Mouse (Mus musculus) right cerebral cortex, postnatal 4 days (tissue): Measurements from ENCODE around the gene Tmpo.
"Not testable (repeated sequence)": the region's sequence is repeated elsewhere in the genome, so short reads cannot be mapped to it uniquely, and the experiment has no call there.

Experiments used
- DNase-seq: peaks from one replicate; pipeline ENCODE4 v3.0.0-alpha.2; 2022

The Tmpo gene

GRCm38 (mm10) chr10:91184893-91185292, 3.8 kb upstream of the Tmpo start:
- not testable (repeated sequence) for DNase-seq

DNA sequence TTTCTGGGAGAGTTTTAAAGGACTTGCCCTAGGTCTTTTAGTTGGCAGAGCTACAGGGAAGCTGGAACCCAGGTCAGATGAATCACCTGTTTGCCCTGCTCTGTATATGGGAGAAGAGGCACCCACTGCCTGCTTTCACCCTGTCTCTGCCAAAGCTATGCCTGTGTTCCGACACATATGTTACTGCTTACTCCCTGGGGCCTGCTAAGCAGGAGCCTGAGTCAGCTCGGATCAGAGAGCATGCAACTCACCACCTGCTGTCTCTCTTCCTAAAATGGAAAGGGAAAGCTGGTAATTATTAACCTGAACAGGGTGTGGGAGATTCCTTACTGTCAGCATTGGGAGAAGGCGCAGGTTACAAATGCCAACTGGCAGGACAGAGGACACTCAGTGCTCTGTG, 2.2 kb upstream of the Tmpo start:
- DNase-seq: no peak

DNA sequence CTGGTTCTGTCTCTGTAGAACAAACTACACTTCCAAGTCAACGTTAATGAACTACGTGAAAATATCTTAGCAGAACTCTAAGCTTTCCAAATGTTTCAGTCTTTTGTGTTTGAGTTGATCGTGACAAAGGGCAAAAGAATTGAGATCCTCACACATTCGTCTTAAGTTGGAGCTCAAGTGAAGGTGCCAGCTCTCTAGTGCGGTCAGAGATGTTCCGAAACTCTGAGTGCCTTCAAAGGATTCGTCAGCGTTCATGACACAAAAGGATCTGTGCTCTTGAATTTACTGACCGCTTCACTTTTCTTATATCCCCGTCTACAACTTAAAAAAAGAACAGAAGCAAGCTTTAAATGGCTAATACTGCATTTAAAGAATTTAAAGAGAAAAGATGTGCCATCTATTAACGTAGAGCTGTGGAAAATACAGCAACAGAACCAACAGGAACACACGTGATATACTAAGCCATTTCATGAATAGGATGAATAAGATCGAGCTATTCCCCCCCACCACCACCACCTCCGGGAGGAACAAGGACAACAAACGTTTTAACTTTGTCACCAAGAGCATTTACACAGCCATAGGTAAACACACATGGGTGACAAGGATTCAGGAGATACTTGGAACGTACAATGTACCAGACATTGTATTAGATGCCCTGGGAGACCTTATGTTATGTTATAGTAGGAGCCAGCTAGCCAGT, 1.3 kb upstream of the Tmpo start:
- no peak for DNase-seq

DNA sequence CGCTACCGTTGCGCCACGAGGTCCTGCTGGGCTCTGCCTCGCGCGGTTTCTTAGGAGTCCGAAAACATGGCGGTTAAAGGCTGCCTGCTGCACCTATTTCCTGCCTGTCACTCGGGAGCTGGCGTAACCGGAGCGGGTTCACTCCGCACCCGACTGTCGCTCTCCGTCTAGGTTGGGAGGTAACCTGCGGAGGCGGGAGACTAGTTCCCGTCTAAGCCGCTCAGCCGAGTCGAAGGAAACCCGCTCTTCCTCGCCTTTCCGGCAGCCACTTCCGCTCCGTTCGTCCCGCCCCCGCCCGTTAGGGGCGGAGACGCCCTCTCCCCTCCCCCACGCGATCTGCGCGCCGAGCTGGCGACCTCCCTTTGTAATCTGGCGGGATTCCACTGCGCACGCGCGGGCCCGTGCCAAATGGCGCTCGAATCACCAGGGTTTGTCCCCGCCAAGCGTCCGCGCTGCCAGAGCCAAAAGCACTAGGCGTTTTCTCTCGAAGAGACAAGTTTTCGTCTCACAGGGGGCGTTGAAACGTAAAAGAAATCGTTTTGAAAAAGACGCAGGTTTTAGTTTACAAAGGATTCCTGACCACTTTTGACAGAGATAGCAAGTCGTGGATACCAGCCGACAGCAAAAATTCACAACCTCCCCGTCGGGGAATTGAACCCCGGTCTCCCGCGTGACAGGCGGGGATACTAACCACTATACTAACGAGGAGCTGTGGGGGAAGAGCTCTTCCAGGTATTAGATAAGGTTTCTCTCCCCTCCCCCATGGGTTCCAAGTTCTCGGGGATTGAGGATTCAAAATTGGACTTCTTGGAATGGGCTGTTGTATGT, 560 bp upstream of the Tmpo start:
- DNase-seq: peak; percentile 100

DNA sequence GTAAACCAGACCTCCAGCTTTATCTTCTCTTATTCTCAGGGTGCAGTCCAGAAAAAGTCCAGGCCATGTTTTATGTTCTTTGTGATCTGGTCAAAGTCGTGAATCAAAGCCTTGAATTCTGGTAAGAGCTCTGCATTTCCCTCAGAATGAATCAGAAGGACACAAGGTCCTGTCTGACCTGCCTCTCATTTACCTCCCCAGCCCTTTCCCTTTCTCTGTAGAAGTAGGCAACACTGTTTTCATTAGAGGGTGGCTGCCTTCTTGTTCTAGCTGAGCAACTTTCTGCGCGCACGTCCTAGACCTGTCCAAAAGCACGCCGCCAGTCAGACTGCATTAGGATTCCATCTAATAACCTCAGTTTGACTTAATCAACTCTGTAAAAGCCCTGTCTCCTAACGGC, 814 bp downstream of the Tmpo start:
- DNase-seq: no peak

- DNase-seq: no peak
These were observed 1.3 kb downstream of the Tmpo start for GRCm38 (mm10) chr10:91179834-91180233.

DNA sequence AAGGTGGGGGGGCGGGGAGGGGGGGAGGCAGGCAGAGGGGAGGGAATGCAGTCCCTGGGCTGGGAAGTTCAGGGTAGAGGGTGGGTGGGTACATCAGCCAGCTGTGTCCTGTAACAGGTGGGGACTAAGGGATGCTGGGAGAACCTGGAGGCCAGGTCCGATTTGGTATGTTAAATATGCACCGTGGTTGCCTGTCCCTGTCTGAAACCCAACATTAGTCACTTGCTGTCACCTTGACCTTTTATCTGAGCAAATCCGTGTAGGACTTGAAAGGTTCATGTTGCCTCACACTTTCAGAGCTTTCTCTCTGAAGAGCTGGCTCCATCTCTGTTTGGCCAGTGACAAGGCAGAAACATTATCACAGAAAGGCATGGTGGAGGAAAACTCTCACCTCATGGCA, 3.9 kb downstream of the Tmpo start:
- no peak for DNase-seq

DNA sequence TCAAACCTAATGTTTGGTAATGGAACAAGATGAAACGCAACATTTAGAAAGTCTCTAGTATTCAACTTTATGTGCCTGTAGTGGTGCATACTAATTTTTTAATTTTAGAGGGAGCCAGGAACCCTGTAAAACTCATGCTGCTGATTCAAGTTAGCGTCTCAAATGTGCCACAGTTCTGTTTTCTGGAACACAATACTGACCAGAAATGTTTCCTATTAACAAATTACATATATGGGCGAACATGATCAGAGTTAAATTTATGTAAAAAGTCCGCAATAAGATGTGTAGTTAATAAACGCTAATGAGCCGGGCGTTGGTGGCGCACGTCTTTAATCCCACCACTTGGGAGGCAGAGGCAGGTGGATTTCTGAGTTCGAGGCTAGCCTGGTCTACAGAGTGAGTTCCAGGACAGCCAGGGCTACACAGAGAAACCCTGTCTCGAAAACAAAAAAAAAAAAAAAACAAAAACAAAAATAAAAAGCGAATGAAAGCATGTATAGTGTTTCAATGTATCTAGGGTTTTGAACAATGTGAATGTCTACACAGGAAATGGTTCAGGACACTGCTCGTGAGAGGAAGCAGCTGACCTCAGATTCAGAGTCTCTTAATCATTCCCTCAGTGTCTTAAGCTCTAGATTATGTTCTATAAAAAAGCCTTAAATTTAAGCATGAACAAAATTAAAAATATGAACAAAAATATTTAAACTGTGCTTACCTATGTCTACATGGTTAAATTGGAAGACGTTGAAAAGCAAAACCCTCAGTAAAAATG, 8.6 kb downstream of the Tmpo start:
- DNase-seq: no peak

- peak; percentile 90 for DNase-seq
These were observed 9.4 kb downstream of the Tmpo start for GRCm38 (mm10) chr10:91171455-91172328.

GRCm38 (mm10) chr10:91171041-91171440, 10.1 kb downstream of the Tmpo start:
- DNase-seq: no peak

DNA sequence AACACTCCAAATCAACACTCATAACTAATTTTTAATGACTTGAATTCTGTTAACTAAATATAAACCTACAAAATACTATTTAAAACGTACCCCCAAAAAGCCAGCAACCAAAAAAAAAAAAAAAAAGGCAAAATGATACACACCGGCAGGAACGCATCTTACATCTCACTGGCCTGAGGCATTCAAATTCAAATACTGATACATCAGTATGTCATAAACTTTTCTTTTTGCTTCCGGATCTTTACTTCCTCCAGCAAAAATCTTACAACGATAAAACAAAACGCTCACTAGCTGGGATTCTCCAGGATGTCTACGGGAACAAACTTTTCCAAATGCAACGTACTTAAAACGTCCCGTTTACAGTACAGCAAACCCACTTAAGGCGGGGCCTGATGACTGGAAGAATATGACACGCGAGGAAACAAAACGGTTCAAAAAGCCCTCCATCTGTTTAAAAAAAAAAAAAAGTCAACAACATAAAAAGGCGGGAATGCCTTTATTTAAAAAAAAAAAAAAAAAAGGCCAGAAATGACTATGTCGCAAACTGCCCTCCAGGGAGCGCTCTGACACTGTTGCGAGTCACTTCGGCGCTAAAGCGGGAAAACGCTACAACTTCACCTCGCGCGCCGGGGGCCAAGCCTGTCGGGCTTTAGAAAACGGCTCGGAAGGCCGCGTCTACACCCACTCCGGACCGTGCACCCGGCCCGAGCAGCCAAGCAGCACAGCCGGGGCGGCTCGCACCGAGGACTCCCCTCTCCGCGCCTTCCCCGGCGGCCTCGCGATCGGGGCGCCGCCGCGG, 10.8 kb downstream of the Tmpo start:
- peak; percentile 89 for DNase-seq

DNA sequence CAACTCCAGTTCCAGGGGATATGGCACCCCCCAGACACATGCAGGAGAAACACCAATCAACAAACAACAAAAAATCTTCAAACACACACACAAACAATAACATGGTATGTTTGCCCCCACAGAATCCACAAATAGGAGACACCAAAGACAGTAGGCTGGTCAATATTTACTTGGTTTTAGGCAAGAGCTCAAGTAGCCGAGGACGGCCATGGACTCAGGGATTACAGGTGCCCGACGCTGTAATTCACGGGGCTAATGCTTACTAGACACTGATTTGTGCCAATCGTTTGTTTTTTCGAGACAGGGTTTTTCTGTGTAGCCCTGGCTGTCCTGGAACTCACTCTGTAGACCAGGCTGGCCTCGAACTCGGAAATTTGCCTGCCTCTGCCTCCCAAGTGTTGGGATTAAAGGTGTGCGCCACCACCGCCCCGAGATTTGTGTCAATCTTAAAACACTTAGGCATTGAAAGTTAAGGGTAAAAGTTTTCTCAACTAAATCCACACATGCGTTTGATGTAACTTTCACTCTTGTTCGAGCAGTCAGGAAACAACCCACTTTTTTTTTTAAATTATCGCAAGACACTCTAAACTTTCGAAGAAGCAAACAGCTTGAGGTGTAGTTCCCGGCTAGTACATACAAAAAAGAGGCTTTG, 11.6 kb downstream of the Tmpo start:
- no peak for DNase-seq

DNA sequence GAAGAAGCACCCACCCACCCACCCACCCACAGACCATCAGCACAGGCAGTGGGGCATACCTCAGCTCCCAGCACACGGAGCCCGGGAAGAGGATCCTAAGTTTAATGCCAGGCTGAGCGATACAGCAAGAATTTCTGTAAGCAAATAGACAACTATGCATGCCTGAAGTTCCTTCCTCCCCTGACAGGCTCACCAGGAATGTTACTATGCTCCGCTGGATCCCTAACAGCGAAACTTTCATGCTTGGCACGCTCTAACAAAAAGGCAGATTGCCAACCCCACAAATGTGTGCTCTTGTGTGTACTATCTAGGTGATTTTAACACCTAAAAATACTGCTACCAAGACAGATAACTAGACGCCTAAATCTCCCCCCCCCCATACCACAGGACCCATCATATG, 13.8 kb downstream of the Tmpo start:
- no peak for DNase-seq

GRCm38 (mm10) chr10:91166890-91167289, 14.2 kb downstream of the Tmpo start:
- peak; percentile 30 for DNase-seq

DNA sequence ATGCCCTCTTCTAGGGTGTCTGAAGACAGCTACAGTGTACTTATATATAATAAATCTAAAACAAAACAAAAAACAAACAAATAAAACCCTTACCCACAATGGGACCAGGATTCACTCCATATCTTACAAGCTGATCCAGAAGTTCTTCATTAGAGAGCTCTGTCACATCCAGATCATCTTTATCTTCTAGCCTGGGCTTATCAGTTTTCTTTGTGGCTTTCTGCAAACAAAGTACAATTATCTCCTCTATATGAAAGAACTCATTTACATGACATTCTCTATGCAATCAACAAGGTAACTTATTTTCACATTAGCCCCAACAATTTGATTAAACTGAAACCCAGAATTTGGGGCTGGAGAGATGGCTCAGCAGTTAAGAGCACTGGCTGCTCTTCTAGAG, 15.3 kb downstream of the Tmpo start:
- DNase-seq: no peak

DNA sequence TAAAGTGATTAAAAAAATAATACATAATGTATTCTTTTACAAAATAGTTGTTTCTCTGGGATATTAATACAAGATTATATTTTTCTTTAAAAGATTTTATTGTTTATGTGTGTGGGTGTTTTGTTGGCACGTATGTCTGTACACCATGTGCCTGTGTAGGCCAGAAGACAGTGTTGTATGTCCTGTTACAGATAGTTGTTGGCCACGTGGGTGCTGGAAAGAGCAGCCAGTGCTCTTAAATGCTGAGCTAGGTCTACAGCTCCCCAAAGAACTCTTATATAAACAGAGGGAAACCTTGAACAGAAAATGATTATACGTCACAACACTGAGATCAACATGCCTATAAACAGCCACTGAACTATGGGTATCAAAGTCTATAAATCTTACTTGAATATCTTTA, 16.6 kb downstream of the Tmpo start:
- no peak for DNase-seq

GRCm38 (mm10) chr10:91162511-91163163, 18.5 kb downstream of the Tmpo start:
- DNase-seq: no peak

- DNase-seq: no peak
These were observed 19.0 kb downstream of the Tmpo start for GRCm38 (mm10) chr10:91162077-91162476.

GRCm38 (mm10) chr10:91161006-91161405, 20.1 kb downstream of the Tmpo start:
- DNase-seq: no peak

DNA sequence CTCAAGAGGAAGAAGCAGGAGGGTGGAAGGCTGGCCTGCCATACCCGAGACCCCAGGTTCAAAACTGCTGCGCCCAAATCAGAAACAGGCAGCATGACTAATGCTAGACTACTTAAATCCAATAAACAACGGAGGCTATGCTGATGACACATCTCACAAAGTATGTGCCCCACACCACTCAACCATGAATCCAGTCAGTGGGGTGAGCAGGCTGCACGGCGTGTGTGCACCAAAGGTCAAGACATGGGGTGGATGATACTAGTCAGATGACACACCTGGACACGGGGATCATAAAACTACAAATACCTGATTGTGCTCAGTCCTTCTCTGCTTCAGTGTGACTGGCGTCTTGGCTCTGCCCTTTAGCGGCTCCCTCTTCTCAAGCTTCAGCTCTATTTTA, 22.7 kb downstream of the Tmpo start:
- DNase-seq: no peak

GRCm38 (mm10) chr10:91156338-91156737, 24.8 kb downstream of the Tmpo start:
- DNase-seq: no peak
